Mouse (Mus musculus) gastrocnemius, postnatal 14 days (tissue): Measurements from ENCODE around the gene Sema6c. TPM values are rescaled to one million over a fixed set of nuclear protein-coding genes. Genes with fewer than 3 reads are reported as not detected.
"Not testable (repeated sequence)": the region's sequence is repeated elsewhere in the genome, so short reads cannot be mapped to it uniquely, and the experiment has no call there.

Source experiments
- DNase-seq: peaks from one replicate; pipeline ENCODE4 v3.0.0; 2021; ENCODE audit warnings: mixed read lengths
- intact Hi-C: fragments of 180-260 bp; cut with DNase I; formaldehyde crosslinking; loops from one replicate; pipeline ENCODE4 v1.15.1; 2025; ENCODE audit warnings: low total_unique reads
- long read RNA-seq, 2 experiments: library from polyadenylated mRNA; stranded (forward); transcript quantifications; one replicate each; pipeline ENCODE4 v2.0.0; 2021
- total RNA-seq, 2 experiments: library from RNA; stranded (reverse); gene quantifications; 2 replicates each; pipeline ENCODE4 v1.2.3; 2021

Gene Sema6c
- 100 to 1,000 TPM in 1 of 2 experiments, 10 to 100 TPM in 1; 97.1 to 106 TPM for total RNA-seq
- long read RNA-seq, experiment 1, transcript Sema6c-213 (18 exons, 3,553 nt), result major isoform, 22 of 135 reads
- long read RNA-seq, experiment 1, transcript Sema6c-214 (17 exons, 2,843 nt), result minor isoform, 20 of 135 reads
- long read RNA-seq, experiment 1, partial matches to known transcripts, result 40 of 135 reads
- long read RNA-seq, experiment 1, other reads (novel, unspliced or antisense), result 50 of 135 reads
- long read RNA-seq, experiment 2, full-length matches to known transcripts, result 57 of 182 reads
- long read RNA-seq, experiment 2, partial matches to known transcripts, result 28 of 182 reads
- long read RNA-seq, experiment 2, other reads (novel, unspliced or antisense), result 97 of 182 reads

- intact Hi-C loops, result no loop called here
- DNase-seq, result peak; percentile 93
Measured at GRCm38 (mm10) chr3:95159987-95160963, at the start of gene Sema6c. Gene Sema6c (plus strand): TSS chr3:95160457.

- intact Hi-C loops, result no loop called here
- DNase-seq, result peak; percentile 90
Measured at GRCm38 (mm10) chr3:95110911-95111726, 49.1 kb upstream of the Sema6c start, which contains the start of gene Vps72. Gene Vps72 (plus strand): TSS chr3:95111022.

- intact Hi-C loops, result no loop called here
- DNase-seq, result no peak
Measured at GRCm38 (mm10) chr3:95112760-95113159, 47.5 kb upstream of the Sema6c start.

- no peak for DNase-seq
- intact Hi-C loops, result no loop called here
Measured at GRCm38 (mm10) chr3:95117751-95118150, 42.5 kb upstream of the Sema6c start.

- intact Hi-C loops, result no loop called here
Measured at GRCm38 (mm10) chr3:95121580-95121979, 38.7 kb upstream of the Sema6c start.

GRCm38 (mm10) chr3:95124246-95124645 is 36.0 kb upstream of the Sema6c start, which contains the start of gene Tmod4:
Gene Tmod4 (plus strand): TSS chr3:95124476.
- DNase-seq, result peak; percentile 59
- intact Hi-C loops, result no loop called here

More at GRCm38 (mm10) chr3:95121580-95121979, 38.7 kb upstream of the Sema6c start:
- no peak for DNase-seq

GRCm38 (mm10) chr3:95124972-95125371 is 35.3 kb upstream of the Sema6c start:
- intact Hi-C loops, result no loop called here
- DNase-seq, result peak; percentile 81

- intact Hi-C loops, result no loop called here
- peak; percentile 58 for DNase-seq
Measured at GRCm38 (mm10) chr3:95129226-95129651, 31.0 kb upstream of the Sema6c start.

- no peak for DNase-seq
- intact Hi-C loops, result no loop called here
Measured at GRCm38 (mm10) chr3:95130081-95130480, 30.2 kb upstream of the Sema6c start.

- intact Hi-C loops, DNase-seq: not testable (repeated sequence)
Measured at GRCm38 (mm10) chr3:95132389-95132788, 27.9 kb upstream of the Sema6c start.

- intact Hi-C loops, result no loop called here
- no peak for DNase-seq
Measured at GRCm38 (mm10) chr3:95133176-95133575, 27.1 kb upstream of the Sema6c start.

- peak; percentile 89 for DNase-seq
- intact Hi-C loops, result no loop called here
Measured at GRCm38 (mm10) chr3:95133680-95134101, 26.6 kb upstream of the Sema6c start, which contains the start of the genes Scnm1 and Lysmd1. Gene Scnm1 (minus strand): TSS chr3:95134011. Gene Lysmd1 (plus strand): TSS chr3:95134088.

GRCm38 (mm10) chr3:95134133-95134532 is 26.1 kb upstream of the Sema6c start:
- not testable (repeated sequence) for DNase-seq

GRCm38 (mm10) chr3:95135023-95135422 is 25.2 kb upstream of the Sema6c start:
- intact Hi-C loops, result loop anchor here (5.0 kb wide), 1 partner anchor 37 kb away; no protein-coding TSS in a partner anchor
- DNase-seq, result peak; percentile 59

More at GRCm38 (mm10) chr3:95134133-95134532, 26.1 kb upstream of the Sema6c start:
- intact Hi-C loops, result not testable (repeated sequence)

- DNase-seq, result no peak
- intact Hi-C loops, result loop anchor here (5.0 kb wide), 1 partner anchor 37 kb away; no protein-coding TSS in a partner anchor
Measured at GRCm38 (mm10) chr3:95135433-95136052, 24.7 kb upstream of the Sema6c start.

GRCm38 (mm10) chr3:95136336-95136735 is 23.9 kb upstream of the Sema6c start:
- intact Hi-C loops, result loop anchor here (5.0 kb wide), 1 partner anchor 36 kb away; no protein-coding TSS in a partner anchor
- no peak for DNase-seq

GRCm38 (mm10) chr3:95139586-95140288 is 20.5 kb upstream of the Sema6c start:
- intact Hi-C loops, result loop anchor here (5.0 to 10.0 kb wide), 2 partner anchors 33 to 125 kb away; no protein-coding TSS in a partner anchor
- DNase-seq, result peak; percentile 25

- peak; percentile 8 for DNase-seq
- intact Hi-C loops, result loop anchor here (10.0 kb wide), 1 partner anchor 125 kb away; no protein-coding TSS in a partner anchor
Measured at GRCm38 (mm10) chr3:95140289-95140595, 20.0 kb upstream of the Sema6c start.
